Mouse (Mus musculus) myocyte (in vitro differentiated cells): ENCODE results near the gene Ndufc2.

ENCODE experiments used
- MYOG ChIP-seq, 3 experiments: IDR thresholded peaks; one replicate each; pipeline ENCODE4 v1.6.1; 2011; ENCODE audit warnings: control low read depth in 2 of 3, low read depth in 2 of 3, mild to moderate bottlenecking in 2 of 3; ENCODE audit not compliant: insufficient read length in 2 of 3, control insufficient read depth in 1 of 3, insufficient read depth in 1 of 3
- POLR2A ChIP-seq: IDR thresholded peaks from one replicate; pipeline ENCODE4 v1.6.1; 2011; ENCODE audit warnings: low read depth, mild to moderate bottlenecking, control low read depth, moderate library complexity; ENCODE audit not compliant: insufficient read length
- USF1 ChIP-seq: IDR thresholded peaks from one replicate; pipeline ENCODE4 v1.6.1; 2011; ENCODE audit warnings: low read depth, mild to moderate bottlenecking, control low read depth, moderate library complexity

- no peak for TF ChIP-seq MYOG (IDR thresholded peaks at IDR 0.05; ENCODE audit: control insufficient read depth in 1 of 3, insufficient read depth in 1 of 3, insufficient read length in 2 of 3, low read depth in 2 of 3)
- TF ChIP-seq USF1, result no peak
- no peak for TF ChIP-seq POLR2A
Observed at GRCm38 (mm10) chr7:97454795-97455194, 55.0 kb downstream of the Ndufc2 start.
